Mouse (Mus musculus): ENCODE results near the gene Gulp1. TPM values are rescaled to one million over a fixed set of nuclear protein-coding genes. Genes with fewer than 3 reads are reported as not detected.

Gene Gulp1
- polyA plus RNA-seq, 1 experiment = 3.2 TPM

DNA sequence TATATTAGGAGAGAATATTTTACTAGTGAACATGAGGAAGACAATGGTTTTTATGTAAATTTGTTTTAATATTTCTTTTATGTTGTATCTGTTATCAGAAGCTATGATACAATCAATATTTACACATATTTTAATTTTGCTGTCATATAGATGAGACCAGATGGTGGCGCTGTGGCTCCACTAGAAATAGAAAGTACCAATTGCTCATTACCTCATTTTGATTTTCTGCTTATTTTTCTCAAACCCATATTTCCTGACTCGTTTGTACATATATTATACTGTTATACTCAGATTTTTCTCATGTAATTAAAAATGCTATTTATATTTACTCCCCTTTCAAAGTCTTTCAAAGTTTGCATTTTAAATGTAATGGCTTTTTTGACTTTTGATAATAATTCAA, 194.4 kb downstream of the Gulp1 start:
- H3K4me3 ChIP-seq (replicated peaks; ENCODE audit: insufficient read depth, low read depth, low read length) = no peak overlapping the region
- 4% methylated on average over 2 of the region's 2 CpGs for WGBS
- no peak overlapping the region for H3K27ac ChIP-seq (ENCODE audit: insufficient read depth, low read length)
- peak in 1 of 2 experiments; percentile 4 for DNase-seq
- H3K27me3 ChIP-seq (ENCODE audit: control insufficient read depth, insufficient read depth, low read length) = no peaks in the 10 kb centered on the region
- TF ChIP-seq CTCF (IDR thresholded peaks at IDR 0.05; ENCODE audit: borderline replicate concordance, insufficient read depth, low read depth, low read length) (peak; percentile 27; the same call in 1 of the 2 replicates), POLR2A (IDR thresholded peaks at IDR 0.05; ENCODE audit: borderline replicate concordance, insufficient read depth, low read length) (no peak)
- H3K4me1 ChIP-seq (ENCODE audit: control insufficient read depth, insufficient read depth, low read length) = no peaks in the 10 kb centered on the region

DNA sequence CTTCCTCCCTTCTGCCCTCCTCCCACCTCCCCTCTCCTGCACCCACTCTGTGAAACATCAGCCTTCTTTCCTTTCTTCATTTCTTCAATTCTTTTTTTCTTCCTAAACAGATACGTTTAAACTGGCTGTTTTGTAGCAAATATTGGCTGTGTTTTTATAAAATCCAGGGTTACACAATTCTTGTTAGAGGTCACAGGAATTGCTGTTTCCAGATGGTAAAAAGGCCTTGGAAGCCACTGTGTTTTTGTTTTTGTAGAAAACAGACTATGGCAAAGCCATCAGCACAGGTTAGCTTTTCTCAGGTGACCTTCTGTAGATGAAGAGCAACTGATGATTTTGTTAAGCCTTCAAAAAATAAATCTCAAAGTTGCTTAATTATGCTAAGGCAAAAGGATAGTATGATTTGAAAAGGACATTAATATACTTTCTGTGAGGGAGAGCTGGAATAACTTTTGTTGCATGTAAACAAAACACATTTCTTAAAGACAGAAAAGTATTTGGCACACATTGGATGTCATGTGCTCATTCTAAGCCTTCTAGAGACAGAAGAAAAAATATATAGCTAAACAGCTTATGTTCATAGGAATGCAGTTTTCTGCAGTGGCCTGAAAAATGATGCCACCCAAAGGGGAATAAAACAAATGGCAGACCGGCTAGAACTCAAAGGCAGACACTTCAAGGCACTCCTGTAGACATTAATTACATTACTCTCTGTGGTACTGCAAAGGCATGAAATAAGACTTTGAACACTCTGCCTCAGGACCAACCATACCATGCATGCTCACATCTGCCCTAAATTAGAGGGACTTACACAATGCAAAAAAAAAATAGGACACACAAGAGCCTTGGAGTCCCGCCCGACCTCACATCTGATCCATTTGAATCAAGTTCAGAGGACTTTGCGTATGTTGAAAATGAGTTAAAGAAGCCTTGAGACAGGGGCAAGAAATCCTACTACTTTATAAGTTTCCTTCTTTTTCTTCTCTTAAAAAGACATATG, 199.7 kb downstream of the Gulp1 start:
- no peaks in the 10 kb centered on the region for H3K27me3 ChIP-seq (ENCODE audit: control insufficient read depth, insufficient read depth, low read length)
- DNase-seq = no peak
- H3K4me1 ChIP-seq (ENCODE audit: control insufficient read depth, insufficient read depth, low read length) = no peaks in the 10 kb centered on the region
- no peak overlapping the region for H3K27ac ChIP-seq (ENCODE audit: insufficient read depth, low read length)
- H3K4me3 ChIP-seq (replicated peaks; ENCODE audit: insufficient read depth, low read depth, low read length) = no peak overlapping the region
- 89% methylated on average over 5 of the region's 5 CpGs for WGBS
- TF ChIP-seq POLR2A (IDR thresholded peaks at IDR 0.05; ENCODE audit: borderline replicate concordance, insufficient read depth, low read length) = no peak

DNA sequence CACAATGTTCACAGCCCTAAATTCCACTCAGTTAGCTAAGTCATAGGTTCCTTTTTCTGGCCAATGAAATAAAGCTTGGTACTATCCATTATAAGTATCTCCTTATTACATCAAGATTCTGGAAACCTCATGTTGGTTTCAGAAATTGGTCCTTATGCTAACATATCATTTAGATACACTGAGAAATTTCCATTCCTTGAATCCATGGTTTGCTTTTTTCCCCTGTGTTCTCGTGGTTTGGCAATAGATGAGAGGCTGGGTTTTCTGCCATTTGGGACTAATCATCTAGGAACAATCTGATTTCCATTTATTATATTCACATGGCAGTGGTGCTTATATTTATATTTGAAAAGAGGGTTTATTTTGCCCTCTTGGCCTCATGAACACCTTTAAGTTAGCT, 226.9 kb downstream of the Gulp1 start:
- DNase-seq = no peak
- no peak overlapping the region for H3K4me3 ChIP-seq (replicated peaks; ENCODE audit: insufficient read depth, low read depth, low read length)
- 23% methylated on average over 1 of the region's 1 CpGs for WGBS
- TF ChIP-seq POLR2A (IDR thresholded peaks at IDR 0.05; ENCODE audit: borderline replicate concordance, insufficient read depth, low read length) (no peak), CTCF (IDR thresholded peaks at IDR 0.05; ENCODE audit: borderline replicate concordance, insufficient read depth, low read depth, low read length) (no peak)
- H3K4me1 ChIP-seq (ENCODE audit: control insufficient read depth, insufficient read depth, low read length) = no peaks in the 10 kb centered on the region
- no peak overlapping the region for H3K27ac ChIP-seq (ENCODE audit: insufficient read depth, low read length)
- no peaks in the 10 kb centered on the region for H3K27me3 ChIP-seq (ENCODE audit: control insufficient read depth, insufficient read depth, low read length)

DNA sequence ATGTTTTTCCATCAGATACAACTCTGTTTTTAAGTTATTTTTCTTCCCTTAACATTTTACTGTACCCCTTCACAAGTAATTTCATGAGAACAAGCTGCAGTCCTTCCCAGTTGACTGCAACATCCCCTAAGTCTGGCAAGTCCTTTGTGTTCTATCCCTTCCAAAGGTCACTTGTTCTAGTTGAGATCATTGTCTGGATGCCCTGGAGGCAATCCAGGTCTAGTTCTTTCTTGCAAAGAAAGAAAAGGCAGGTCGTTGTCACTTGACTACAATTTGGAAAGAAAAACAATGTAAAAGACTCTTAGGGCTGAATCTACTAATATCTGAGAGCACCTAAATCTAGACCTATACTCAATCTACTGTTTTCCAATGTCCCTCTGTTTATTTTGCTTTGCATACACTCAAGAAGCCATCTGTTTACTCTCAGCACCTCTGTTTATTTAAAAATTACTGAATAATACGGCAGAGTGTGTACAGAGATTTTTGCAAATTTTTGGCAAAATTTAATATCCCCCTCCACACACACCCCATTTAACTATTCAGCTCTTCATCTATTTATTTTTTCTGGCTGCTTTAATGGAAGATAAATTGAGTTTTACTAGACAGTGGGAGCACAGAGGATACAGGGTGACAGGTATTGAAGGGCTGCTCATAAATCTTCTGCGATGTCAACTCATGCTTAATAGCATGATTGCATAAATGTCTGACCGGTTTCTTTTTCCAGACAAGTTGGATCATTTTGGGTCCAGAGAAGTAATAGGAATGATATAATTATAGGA, 252.5 kb downstream of the Gulp1 start:
- no peak for TF ChIP-seq CTCF (IDR thresholded peaks at IDR 0.05; ENCODE audit: borderline replicate concordance, insufficient read depth, low read depth, low read length)
- no peak for TF ChIP-seq POLR2A (IDR thresholded peaks at IDR 0.05; ENCODE audit: borderline replicate concordance, insufficient read depth, low read length)
- Histone ChIP-seq H3K4me3 (replicated peaks; ENCODE audit: insufficient read depth, low read depth, low read length) (no peak overlapping the region), H3K27ac (ENCODE audit: insufficient read depth, low read length) (no peak overlapping the region), H3K27me3 (ENCODE audit: control insufficient read depth, insufficient read depth, low read length) (no peaks in the 10 kb centered on the region), H3K4me1 (ENCODE audit: control insufficient read depth, insufficient read depth, low read length) (no peaks in the 10 kb centered on the region)
- DNase-seq = no peak
- 75% methylated on average over 4 of the region's 4 CpGs for WGBS

DNA sequence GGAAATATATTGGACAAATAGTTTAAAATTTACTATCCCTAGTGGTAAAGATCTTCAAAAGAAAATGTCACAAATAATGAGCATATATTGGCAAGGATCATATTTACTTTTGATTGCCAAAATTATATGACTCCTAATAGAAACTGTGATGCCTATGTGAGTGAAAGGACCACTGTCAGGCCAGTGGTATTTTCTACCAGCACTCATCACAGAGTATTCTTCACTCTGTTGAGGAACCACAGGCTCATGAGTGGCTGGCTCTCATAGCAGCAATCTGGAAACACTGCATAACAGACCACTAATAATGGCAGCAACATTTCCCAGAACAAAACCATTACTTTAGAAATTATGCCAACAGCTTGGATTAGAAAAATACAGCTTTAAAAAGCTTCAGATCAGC, 255.1 kb downstream of the Gulp1 start:
- Histone ChIP-seq H3K4me3 (replicated peaks; ENCODE audit: insufficient read depth, low read depth, low read length) (no peak overlapping the region), H3K27me3 (ENCODE audit: control insufficient read depth, insufficient read depth, low read length) (no peaks in the 10 kb centered on the region), H3K4me1 (ENCODE audit: control insufficient read depth, insufficient read depth, low read length) (no peaks in the 10 kb centered on the region), H3K27ac (ENCODE audit: insufficient read depth, low read length) (no peak overlapping the region)
- DNase-seq = no peak
- TF ChIP-seq CTCF (IDR thresholded peaks at IDR 0.05; ENCODE audit: borderline replicate concordance, insufficient read depth, low read depth, low read length) (no peak), POLR2A (IDR thresholded peaks at IDR 0.05; ENCODE audit: borderline replicate concordance, insufficient read depth, low read length) (no peak)

DNA sequence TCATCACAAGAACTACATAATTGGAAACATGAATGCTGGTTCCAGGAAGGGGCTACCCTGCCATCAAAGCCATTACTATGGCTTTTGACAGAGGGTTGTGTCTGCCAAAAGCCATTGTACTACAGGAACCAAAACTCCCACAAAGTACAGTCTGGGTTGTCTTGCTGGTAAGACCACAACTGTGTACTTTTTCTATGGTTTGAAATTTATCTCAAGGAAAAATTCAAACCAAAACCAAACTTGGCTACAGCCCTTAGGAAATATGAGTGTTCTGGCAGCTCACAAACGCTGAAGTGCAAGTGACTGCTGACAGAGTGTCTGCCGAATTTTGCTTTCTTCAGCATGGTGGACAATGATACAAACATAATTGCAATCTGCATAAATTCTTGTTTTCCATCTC, 259.0 kb downstream of the Gulp1 start:
- TF ChIP-seq POLR2A (IDR thresholded peaks at IDR 0.05; ENCODE audit: borderline replicate concordance, insufficient read depth, low read length) (no peak), CTCF (IDR thresholded peaks at IDR 0.05; ENCODE audit: borderline replicate concordance, insufficient read depth, low read depth, low read length) (no peak)
- no peak overlapping the region for H3K27ac ChIP-seq (ENCODE audit: insufficient read depth, low read length)
- H3K4me3 ChIP-seq (replicated peaks; ENCODE audit: insufficient read depth, low read depth, low read length) = no peak overlapping the region
- no peaks in the 10 kb centered on the region for H3K27me3 ChIP-seq (ENCODE audit: control insufficient read depth, insufficient read depth, low read length)
- WGBS = 84% methylated on average over 2 of the region's 2 CpGs
- no peak for DNase-seq
- H3K4me1 ChIP-seq (ENCODE audit: control insufficient read depth, insufficient read depth, low read length) = no peaks in the 10 kb centered on the region

DNA sequence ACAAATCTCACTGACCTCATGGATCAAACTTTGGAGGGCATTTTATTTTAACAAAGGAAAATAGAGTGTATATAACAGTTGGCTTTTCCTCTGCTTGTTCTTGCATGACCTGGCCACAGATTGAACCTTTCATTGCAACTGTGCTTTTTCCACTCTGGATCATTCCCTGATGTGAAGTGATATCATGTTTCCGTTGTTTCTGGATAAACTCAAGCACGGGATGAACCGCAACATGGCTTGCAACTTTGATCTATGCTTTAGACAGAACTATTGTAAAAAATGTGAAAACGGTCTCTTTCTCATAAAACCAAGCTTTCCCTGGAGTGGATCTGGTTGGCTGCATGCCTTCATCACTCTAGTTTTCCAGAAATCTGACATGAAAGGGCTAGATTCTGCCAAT, 282.6 kb downstream of the Gulp1 start:
- Histone ChIP-seq H3K4me3 (replicated peaks; ENCODE audit: insufficient read depth, low read depth, low read length) (no peak overlapping the region), H3K4me1 (ENCODE audit: control insufficient read depth, insufficient read depth, low read length) (no peaks in the 10 kb centered on the region), H3K27me3 (ENCODE audit: control insufficient read depth, insufficient read depth, low read length) (no peaks in the 10 kb centered on the region), H3K27ac (ENCODE audit: insufficient read depth, low read length) (no peak overlapping the region)
- no peak for DNase-seq
- 79% methylated on average over 4 of the region's 4 CpGs for WGBS
- no peak for TF ChIP-seq POLR2A (IDR thresholded peaks at IDR 0.05; ENCODE audit: borderline replicate concordance, insufficient read depth, low read length)
- TF ChIP-seq CTCF (IDR thresholded peaks at IDR 0.05; ENCODE audit: borderline replicate concordance, insufficient read depth, low read depth, low read length) = no peak
